Mouse (Mus musculus) intestine, postnatal 0 days (tissue): ENCODE results near the gene Mboat2. TPM values are rescaled to one million over a fixed set of nuclear protein-coding genes. Genes with fewer than 3 reads are reported as not detected.

Source experiments
- ATAC-seq: fragments of 200-750 bp; cut with Nextera tagmentation; 2 replicates; pipeline ENCODE4 v1.8.0; 2017; ENCODE audit warnings: mild to moderate bottlenecking, moderate TSS enrichment, moderate library complexity
- H3K27ac ChIP-seq: fragments of 300-500 bp; sonication (generic); 2 replicates; pipeline ENCODE4 v1.5.1; 2014; ENCODE audit warnings: mild to moderate bottlenecking, low read depth, low read length, moderate library complexity
- H3K27me3 ChIP-seq: fragments of 300-500 bp; sonication (generic); replicated peaks from 2 replicates; pipeline ENCODE4 v1.6.1; 2014; ENCODE audit warnings: low read length, mixed read lengths; ENCODE audit not compliant: control insufficient read depth, insufficient read depth
- H3K36me3 ChIP-seq: fragments of 300-500 bp; sonication (generic); 2 replicates; pipeline ENCODE4 v1.6.1; 2014; ENCODE audit warnings: mild to moderate bottlenecking, moderate library complexity; ENCODE audit not compliant: control insufficient read depth, insufficient read depth
- H3K4me1 ChIP-seq: fragments of 300-500 bp; sonication (generic); replicated peaks from 2 replicates; pipeline ENCODE4 v1.6.1; 2014; ENCODE audit warnings: antibody characterized with exemption, low read length, mixed read lengths; ENCODE audit not compliant: control insufficient read depth, insufficient read depth
- H3K4me2 ChIP-seq: fragments of 300-500 bp; sonication (generic); replicated peaks from 2 replicates; pipeline ENCODE4 v1.6.1; 2014; ENCODE audit warnings: low read depth, mild to moderate bottlenecking, moderate library complexity
- H3K4me3 ChIP-seq: fragments of 300-500 bp; sonication (generic); 2 replicates; pipeline ENCODE4 v1.5.1; 2014; ENCODE audit warnings: low read depth, low read length
- H3K9ac ChIP-seq: fragments of 300-500 bp; sonication (generic); 2 replicates; pipeline ENCODE4 v1.6.1; 2014; ENCODE audit warnings: mild to moderate bottlenecking, low read depth, low read length
- H3K9me3 ChIP-seq: fragments of 300-500 bp; sonication (generic); 2 replicates; pipeline ENCODE4 v1.6.1; 2016; ENCODE audit warnings: mixed run types; ENCODE audit not compliant: control insufficient read depth
- CTCF ChIP-seq: sonication (generic); IDR thresholded peaks from 2 replicates; pipeline ENCODE4 v1.5.1; 2016; ENCODE audit warnings: low read depth, mild to moderate bottlenecking, control low read depth, antibody characterized with exemption, moderate library complexity
- WGBS: fragments of 180-500 bp; shearing (Covaris S2); extraction: QIAGEN DNeasy Blood & Tissue Kit; methylation state at CpG from one replicate; pipeline ENCODE4 v1.1.7; 2014; 5-methylcytosine and 5-hydroxymethylcytosine counted together
- polyA plus RNA-seq: library from polyadenylated mRNA; unstranded; fragments of >200 nt; fragmentation: Nextera tagmentation; extraction: Ambion mirVana; gene quantifications from 2 replicates; pipeline ENCODE4 v1.2.1, GENCODE M21; 2015

The Mboat2 gene
- polyA plus RNA-seq, result 8.1 and 8.2 TPM in 2 replicates

GRCm38 (mm10) chr12:24830766-24831152 lies at the start of gene Mboat2:
TSS of gene Mboat2 (plus strand) at chr12:24830879.
- Histone ChIP-seq H3K4me2 (peak within 1 kb of the TSS; percentile 99), H3K9me3 (no peaks in the 10 kb centered on the region), H3K27me3 (no peaks in the 10 kb centered on the region), H3K9ac (peak within 1 kb of the TSS; percentile 67), H3K27ac (peak within 1 kb of the TSS; percentile 68), H3K4me1 (no peaks in the 10 kb centered on the region), H3K36me3 (no peaks in the 10 kb centered on the region), H3K4me3 (peak within 1 kb of the TSS; percentile 74)
- ATAC-seq, result peak; percentile 27; the same call in 1 of the 2 replicates
- under 1% methylated on average over 24 of the region's 24 CpGs for WGBS
- TF ChIP-seq CTCF, result no peak

GRCm38 (mm10) chr12:24783735-24784134 lies 46.9 kb upstream of the Mboat2 start:
- TF ChIP-seq CTCF, result no peak
- no peak for ATAC-seq

GRCm38 (mm10) chr12:24785882-24786281 lies 44.8 kb upstream of the Mboat2 start:
- ATAC-seq, result no peak
- no peaks in the 10 kb centered on the region for H3K4me1 ChIP-seq
- 76% methylated on average over 5 of the region's 5 CpGs for WGBS
- no peak overlapping the region for H3K4me2 ChIP-seq
- H3K27ac ChIP-seq, result no peak overlapping the region
- TF ChIP-seq CTCF, result no peak
- no peaks in the 10 kb centered on the region for H3K27me3 ChIP-seq
- no peaks in the 10 kb centered on the region for H3K36me3 ChIP-seq
- no peak overlapping the region for H3K4me3 ChIP-seq
- H3K9me3 ChIP-seq, result no peaks in the 10 kb centered on the region
- H3K9ac ChIP-seq, result no peak overlapping the region

More at GRCm38 (mm10) chr12:24783735-24784134, 46.9 kb upstream of the Mboat2 start:
- Histone ChIP-seq H3K9ac (no peak overlapping the region), H3K4me1 (no peaks in the 10 kb centered on the region), H3K4me3 (no peak overlapping the region), H3K36me3 (no peaks in the 10 kb centered on the region), H3K9me3 (no peaks in the 10 kb centered on the region), H3K27me3 (no peaks in the 10 kb centered on the region), H3K27ac (no peak overlapping the region), H3K4me2 (no peak overlapping the region)
- WGBS, result 72% methylated on average over 4 of the region's 4 CpGs

- no peaks in the 10 kb centered on the region for H3K9me3 ChIP-seq
- no peak for TF ChIP-seq CTCF
- 54% methylated on average over 4 of the region's 4 CpGs for WGBS
- ATAC-seq, result no peak
- no peak overlapping the region for H3K4me3 ChIP-seq
- H3K4me1 ChIP-seq, result no peaks in the 10 kb centered on the region
- no peak overlapping the region for H3K9ac ChIP-seq
- no peaks in the 10 kb centered on the region for H3K36me3 ChIP-seq
- no peaks in the 10 kb centered on the region for H3K27me3 ChIP-seq
- no peak overlapping the region for H3K27ac ChIP-seq
- H3K4me2 ChIP-seq, result no peak overlapping the region
Measured at GRCm38 (mm10) chr12:24786316-24786715, 44.4 kb upstream of the Mboat2 start.

- Histone ChIP-seq H3K9me3 (no peaks in the 10 kb centered on the region), H3K4me2 (no peak overlapping the region), H3K4me1 (no peaks in the 10 kb centered on the region), H3K36me3 (no peaks in the 10 kb centered on the region), H3K9ac (no peak overlapping the region), H3K4me3 (no peak overlapping the region), H3K27ac (no peak overlapping the region), H3K27me3 (no peaks in the 10 kb centered on the region)
- no peak for TF ChIP-seq CTCF
- ATAC-seq, result no peak
- 73% methylated on average over 1 of the region's 1 CpGs for WGBS
Measured at GRCm38 (mm10) chr12:24789659-24790058, 41.0 kb upstream of the Mboat2 start.

- Histone ChIP-seq H3K9me3 (no peaks in the 10 kb centered on the region), H3K4me1 (no peaks in the 10 kb centered on the region), H3K27ac (no peak overlapping the region), H3K9ac (no peak overlapping the region), H3K36me3 (no peaks in the 10 kb centered on the region), H3K4me3 (no peak overlapping the region), H3K4me2 (no peak overlapping the region), H3K27me3 (no peaks in the 10 kb centered on the region)
- WGBS, result 0% methylated on average over 1 of the region's 1 CpGs
- no peak for ATAC-seq
- no peak for TF ChIP-seq CTCF
Measured at GRCm38 (mm10) chr12:24811230-24811629, 19.4 kb upstream of the Mboat2 start.

- no peaks in the 10 kb centered on the region for H3K36me3 ChIP-seq
- no peak overlapping the region for H3K4me3 ChIP-seq
- H3K4me2 ChIP-seq, result no peak overlapping the region
- H3K9me3 ChIP-seq, result no peaks in the 10 kb centered on the region
- no peak overlapping the region for H3K27ac ChIP-seq
- TF ChIP-seq CTCF, result no peak
- no peak overlapping the region for H3K9ac ChIP-seq
- H3K4me1 ChIP-seq, result no peaks in the 10 kb centered on the region
- 74% methylated on average over 4 of the region's 4 CpGs for WGBS
- H3K27me3 ChIP-seq, result no peaks in the 10 kb centered on the region
- no peak for ATAC-seq
Measured at GRCm38 (mm10) chr12:24811906-24812305, 18.8 kb upstream of the Mboat2 start.
